Mouse (Mus musculus): Measurements from ENCODE around the gene Arhgap44.

Gene Arhgap44

DNA sequence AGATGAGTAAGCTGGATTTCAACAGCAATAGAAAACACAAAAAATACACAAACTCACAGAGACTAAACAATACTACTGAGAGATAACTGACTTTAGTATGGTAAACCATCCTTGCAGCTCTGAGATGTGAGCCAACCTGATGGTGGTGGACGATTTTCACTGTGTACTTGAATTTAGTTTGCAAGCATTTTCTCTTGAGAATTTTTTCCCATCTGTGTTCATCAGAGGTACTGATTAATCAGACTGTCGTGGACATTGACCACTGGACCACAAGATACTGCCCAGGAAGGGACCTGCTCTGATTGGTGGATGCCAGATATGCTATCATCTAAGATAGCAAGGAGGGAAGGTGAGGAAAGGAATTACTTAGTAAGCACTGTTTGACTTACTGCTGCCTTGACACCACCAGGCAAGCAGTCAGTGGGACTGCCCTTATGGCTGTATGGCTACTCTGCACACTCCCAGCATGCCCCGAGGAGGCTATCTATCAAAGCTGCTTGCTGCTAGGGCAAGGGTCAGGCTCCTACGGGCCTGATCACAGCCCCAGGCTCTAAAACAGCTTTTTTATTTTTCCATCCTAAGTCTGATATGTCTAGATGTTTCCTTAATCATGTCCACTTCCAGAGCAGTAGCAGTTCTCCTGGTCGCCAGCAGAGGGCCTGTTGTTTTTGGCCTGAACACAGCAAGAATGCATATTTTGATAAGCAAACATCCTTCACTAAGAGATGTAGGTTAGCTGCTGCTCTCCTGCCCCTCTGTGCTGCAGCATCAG lies 74.1 kb downstream of the Arhgap44 start:
- no peak for DNase-seq (ENCODE audit: low spot score in 2 of 2)

- DNase-seq (ENCODE audit: low spot score in 2 of 2): no peak
Measured at GRCm38 (mm10) chr11:65080761-65081160, 82.0 kb downstream of the Arhgap44 start.

DNA sequence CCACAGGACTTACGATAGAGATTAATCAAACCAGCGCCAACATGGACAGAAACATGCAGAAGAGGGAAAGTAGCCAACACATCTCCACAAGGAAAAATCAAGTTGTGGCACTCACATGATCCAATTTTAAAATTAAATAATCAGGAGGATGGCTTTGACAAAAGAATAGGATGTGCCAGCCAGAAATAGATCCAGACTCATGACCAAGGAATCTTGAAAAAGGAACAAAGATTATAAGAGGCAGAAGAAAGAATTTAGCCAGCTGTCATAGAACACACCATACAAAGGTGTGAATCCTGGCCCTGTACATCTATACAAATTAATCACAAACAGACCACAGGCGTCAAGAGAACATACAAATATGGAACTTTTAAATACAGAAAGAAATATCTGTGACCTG lies 82.5 kb downstream of the Arhgap44 start:
- no peak for DNase-seq (ENCODE audit: low spot score in 2 of 2)

- DNase-seq (ENCODE audit: low spot score in 2 of 2): no peak
Measured at GRCm38 (mm10) chr11:65069609-65070008, 93.2 kb downstream of the Arhgap44 start.

GRCm38 (mm10) chr11:65069051-65069450 lies 93.7 kb downstream of the Arhgap44 start:
- DNase-seq (ENCODE audit: low spot score in 2 of 2): no peak

GRCm38 (mm10) chr11:65065201-65065600 lies 97.6 kb downstream of the Arhgap44 start:
- no peak for DNase-seq (ENCODE audit: low spot score in 2 of 2)

- DNase-seq (ENCODE audit: low spot score in 2 of 2): no peak
Measured at GRCm38 (mm10) chr11:65061437-65061836, 101.3 kb downstream of the Arhgap44 start.

DNA sequence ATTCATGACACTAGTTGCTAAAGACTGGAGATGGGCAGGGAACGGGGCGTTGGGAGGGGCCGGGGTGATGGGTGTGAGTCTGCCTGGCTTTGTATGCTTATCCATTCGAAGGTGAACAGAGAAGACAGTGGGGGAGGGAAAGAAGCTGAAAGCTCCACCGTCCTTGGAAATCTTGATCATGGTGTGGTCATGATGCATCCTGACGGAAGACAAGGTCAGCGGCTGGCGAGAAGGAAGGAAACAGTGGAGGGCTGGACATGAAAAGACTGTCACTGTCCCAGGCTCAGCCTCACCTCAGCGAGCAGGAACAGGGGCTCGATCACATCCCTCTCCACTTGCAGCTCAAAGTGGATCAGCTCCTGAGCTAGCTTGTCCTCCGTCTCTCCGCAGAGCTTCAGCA lies 103.2 kb downstream of the Arhgap44 start:
- DNase-seq (ENCODE audit: low spot score in 2 of 2): no peak

GRCm38 (mm10) chr11:65058224-65058908 lies 104.4 kb downstream of the Arhgap44 start:
- no peak for DNase-seq (ENCODE audit: low spot score in 2 of 2)

DNA sequence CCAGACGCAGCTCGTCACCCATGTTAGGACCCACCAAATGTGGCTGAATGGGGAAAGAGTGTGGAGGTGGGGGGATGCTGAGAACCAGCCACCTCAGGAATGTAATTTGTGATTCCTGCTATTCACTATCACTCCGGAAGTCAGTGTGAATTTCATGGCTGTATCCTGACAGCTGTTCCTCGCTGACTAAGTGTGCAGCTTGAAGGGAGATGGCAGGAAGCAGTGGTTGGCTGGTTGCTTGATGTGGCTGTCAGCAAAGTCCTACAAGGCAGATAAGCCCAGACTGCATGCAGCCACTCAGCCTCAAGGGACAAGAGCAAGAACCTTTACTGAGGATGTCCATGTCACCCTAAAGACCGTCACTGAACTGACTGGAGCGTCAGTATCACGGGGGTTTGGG lies 107.2 kb downstream of the Arhgap44 start:
- DNase-seq (ENCODE audit: low spot score in 2 of 2): no peak

- DNase-seq (ENCODE audit: low spot score in 2 of 2): no peak
Measured at GRCm38 (mm10) chr11:65054216-65054615, 108.5 kb downstream of the Arhgap44 start.

- no peak for DNase-seq (ENCODE audit: low spot score in 2 of 2)
Measured at GRCm38 (mm10) chr11:65050819-65051218, 111.9 kb downstream of the Arhgap44 start.

GRCm38 (mm10) chr11:65049090-65049489 lies 113.7 kb downstream of the Arhgap44 start:
- DNase-seq (ENCODE audit: low spot score in 2 of 2): no peak

GRCm38 (mm10) chr11:65040556-65040955 lies 122.2 kb downstream of the Arhgap44 start:
- DNase-seq (ENCODE audit: low spot score in 2 of 2): no peak

GRCm38 (mm10) chr11:65039517-65040095 lies 123.2 kb downstream of the Arhgap44 start:
- no peak for DNase-seq (ENCODE audit: low spot score in 2 of 2)

DNA sequence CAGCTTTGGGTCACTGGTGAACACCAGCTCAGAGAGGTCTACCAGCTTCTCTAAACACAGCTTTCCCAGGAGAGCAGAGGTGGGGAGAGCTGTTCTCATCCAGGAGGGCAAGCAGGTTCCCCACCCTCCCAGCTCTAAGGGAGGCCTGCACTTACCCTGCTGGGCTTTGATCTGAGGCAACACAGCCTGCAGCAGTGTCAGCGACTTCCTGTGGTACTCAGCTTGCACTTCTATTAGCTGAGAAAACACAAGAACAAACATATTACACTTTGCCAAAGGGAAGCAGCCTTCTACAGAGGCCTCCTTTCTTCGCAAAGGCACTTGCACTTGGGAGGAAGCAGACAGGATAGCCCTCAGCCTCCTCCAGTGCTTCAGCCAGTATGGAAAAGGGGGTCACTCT lies 123.8 kb downstream of the Arhgap44 start:
- DNase-seq (ENCODE audit: low spot score in 2 of 2): no peak

DNA sequence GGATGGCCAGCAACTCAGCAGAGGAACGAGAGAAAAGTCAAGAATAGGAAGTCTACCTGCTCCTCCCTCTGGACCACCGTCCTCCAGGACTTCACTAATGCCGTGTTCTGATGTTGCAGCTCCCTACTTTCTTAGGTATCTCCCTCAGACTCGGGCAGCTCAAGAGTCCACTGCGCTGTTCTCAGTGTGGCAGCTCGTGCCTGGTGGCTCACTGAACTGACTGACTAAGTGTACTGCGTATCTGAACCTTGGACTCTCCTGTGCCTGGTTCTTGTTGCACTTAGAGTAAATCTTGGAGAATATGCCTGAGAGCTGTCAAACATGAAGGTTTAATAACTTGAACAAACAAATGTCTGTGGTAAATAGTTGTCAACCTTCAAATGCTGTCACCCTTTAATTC lies 130.5 kb downstream of the Arhgap44 start:
- DNase-seq (ENCODE audit: low spot score in 2 of 2): no peak

DNA sequence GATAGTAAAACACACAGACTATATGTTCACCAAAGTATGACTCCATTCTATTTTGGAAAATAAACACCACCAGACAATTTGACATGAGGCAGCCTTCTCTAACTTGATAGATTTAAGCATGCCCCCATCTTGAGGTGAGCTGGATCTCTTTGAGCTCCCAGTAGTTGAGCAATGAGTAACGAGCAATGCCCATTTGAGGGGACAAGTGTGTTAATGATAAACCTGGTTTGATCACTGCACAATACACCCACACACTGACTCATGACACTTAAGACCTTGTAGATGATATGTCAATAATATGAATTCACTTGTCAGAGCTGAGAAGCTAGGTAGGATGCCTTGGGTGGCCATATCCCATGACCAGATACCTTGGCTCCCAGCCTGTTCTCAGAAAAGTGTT lies 132.6 kb downstream of the Arhgap44 start:
- DNase-seq (ENCODE audit: low spot score in 2 of 2): no peak

GRCm38 (mm10) chr11:65028049-65028448 lies 134.7 kb downstream of the Arhgap44 start:
- no peak for DNase-seq (ENCODE audit: low spot score in 2 of 2)

DNA sequence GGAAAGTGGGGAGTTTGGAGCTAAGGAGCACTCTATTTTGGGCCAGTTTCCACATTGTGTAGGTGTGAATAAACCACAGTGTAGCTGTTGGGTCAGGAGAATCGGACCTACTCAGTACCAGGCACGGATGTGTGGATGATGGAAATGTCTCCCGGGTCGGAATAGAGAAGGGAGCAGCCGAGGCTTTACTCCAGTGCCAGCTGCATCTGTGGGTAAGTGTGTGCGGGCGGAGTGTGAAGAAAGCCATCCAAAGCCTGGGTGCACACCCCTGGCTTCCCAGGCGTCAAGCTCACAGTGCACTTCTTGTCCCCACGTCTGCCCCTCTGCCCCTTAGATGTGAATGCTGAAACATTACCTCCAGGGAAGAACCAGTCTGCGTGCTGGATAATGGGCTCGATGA lies 140.0 kb downstream of the Arhgap44 start:
- no peak for DNase-seq (ENCODE audit: low spot score in 2 of 2)

DNA sequence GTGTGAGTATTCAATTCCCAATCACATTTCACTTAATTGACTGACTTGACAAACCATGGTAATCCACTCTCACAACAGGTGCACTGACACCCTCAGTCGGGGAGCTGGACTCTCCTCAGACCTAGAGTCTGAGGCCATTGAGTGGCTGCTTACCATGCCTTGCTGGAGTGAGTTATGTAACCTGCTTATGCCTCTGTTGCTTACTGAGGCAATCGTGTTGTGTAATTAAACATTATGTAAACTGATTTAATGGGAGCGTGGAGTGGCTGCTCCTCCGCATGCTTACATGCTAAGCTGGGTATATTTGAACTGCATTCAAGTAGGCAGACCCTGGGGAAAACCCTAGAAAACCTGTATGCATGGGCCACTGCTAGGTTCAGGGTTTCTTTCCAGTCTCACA lies 142.0 kb downstream of the Arhgap44 start:
- DNase-seq (ENCODE audit: low spot score in 2 of 2): no peak

DNA sequence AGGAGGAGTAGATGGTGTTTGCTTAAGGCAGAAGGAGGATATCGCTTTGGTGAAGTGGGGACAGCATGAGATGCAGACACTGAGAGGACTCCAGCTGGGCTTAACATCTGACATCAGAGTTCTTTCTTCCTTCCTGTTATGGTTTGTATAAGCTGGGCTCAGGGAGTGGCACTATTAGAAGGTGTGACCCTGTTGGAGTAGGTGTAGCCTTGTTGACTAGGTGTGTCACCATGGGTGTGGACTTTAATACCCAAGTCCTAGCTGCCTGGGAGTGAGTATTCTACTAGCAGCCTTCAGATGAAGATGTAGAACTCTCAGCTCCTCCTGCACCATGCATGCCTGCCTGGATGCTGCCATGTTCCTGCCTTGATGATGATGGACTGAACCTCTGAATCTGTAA lies 146.0 kb downstream of the Arhgap44 start:
- DNase-seq (ENCODE audit: low spot score in 2 of 2): no peak

GRCm38 (mm10) chr11:65013906-65014305 lies 148.9 kb downstream of the Arhgap44 start:
- DNase-seq (ENCODE audit: low spot score in 2 of 2): no peak
